Mouse (Mus musculus) CD8-positive naive resting alpha-beta T cell, adult 2 months (primary cell): Measurements from ENCODE around the gene Nlrc5.

Experiments
- DNase-seq, 2 experiments: peaks; one replicate each; pipeline ENCODE4 v3.0.0; 2022; ENCODE audit warnings: low read depth in 2 of 2, low spot score in 2 of 2

The Nlrc5 gene

GRCm38 (mm10) chr8:94458567-94458966 is 24.4 kb downstream of the Nlrc5 start:
- DNase-seq, result no peak

- no peak for DNase-seq
These were observed 35.5 kb downstream of the Nlrc5 start for GRCm38 (mm10) chr8:94469656-94470055.

DNA sequence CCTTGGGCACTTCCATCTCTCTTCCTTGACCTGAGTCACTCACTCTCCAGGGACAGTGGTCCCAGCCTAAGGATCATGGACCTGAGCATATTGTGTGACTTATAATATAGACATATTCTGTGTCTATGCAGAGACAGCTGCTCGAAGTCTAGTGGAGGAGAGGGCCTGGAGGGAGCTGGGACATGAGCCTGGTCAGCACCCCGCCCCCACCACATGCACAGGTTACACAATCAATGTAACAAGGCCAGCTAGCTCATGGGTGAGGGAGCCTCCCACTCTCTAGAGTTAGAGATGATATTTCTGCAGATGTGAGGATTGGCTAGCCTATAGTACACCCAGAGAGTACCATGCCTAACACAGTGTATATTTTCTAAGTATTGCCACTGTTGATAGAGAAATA is 36.6 kb downstream of the Nlrc5 start:
- DNase-seq, result no peak

DNA sequence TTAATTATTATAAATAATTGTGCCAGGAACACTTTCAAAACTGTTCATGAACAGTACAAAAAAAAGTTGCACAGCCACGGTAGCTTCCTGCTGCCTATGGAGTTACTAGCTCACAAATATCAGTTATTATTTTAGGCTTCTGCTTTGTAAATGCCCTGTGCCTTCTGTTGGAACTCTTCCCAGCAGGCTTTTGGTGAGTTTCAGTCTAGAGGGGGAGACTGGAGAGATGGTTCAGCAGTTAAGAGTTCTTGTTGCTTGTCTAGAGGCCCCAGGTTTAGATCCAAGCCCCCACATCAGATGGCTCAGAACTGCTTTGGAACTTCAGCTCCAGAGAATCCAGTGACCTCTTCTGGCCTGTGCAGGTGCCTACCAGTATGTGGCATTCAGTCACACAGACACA is 37.1 kb downstream of the Nlrc5 start:
- DNase-seq, result no peak

DNA sequence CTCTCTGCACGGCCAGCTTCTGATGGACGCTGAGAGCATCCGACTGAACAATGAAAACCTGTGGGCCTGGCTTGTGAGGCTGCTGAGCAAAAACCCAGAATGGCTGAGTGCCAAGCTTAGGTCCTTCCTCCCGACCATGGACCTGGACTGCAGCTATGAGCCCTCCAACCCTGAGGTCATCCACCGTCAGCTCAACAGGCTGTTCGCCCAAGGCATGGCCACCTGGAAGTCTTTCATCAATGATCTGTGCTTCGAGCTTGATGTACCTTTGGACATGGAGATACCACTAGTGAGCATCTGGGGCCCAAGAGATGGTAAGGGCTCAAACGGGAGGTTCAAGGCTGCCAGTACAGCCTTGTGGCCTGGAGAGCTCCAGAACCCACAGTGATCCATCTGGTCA is 38.6 kb downstream of the Nlrc5 start:
- no peak for DNase-seq

GRCm38 (mm10) chr8:94473431-94473830 is 39.3 kb downstream of the Nlrc5 start:
- no peak for DNase-seq

- no peak for DNase-seq
These were observed 41.6 kb downstream of the Nlrc5 start for GRCm38 (mm10) chr8:94475786-94476185.

GRCm38 (mm10) chr8:94476846-94477245 is 42.7 kb downstream of the Nlrc5 start:
- no peak for DNase-seq

GRCm38 (mm10) chr8:94482051-94482450 is 47.9 kb downstream of the Nlrc5 start:
- no peak for DNase-seq

GRCm38 (mm10) chr8:94485288-94485687 is 51.1 kb downstream of the Nlrc5 start:
- DNase-seq, result no peak

- DNase-seq, result peak in 1 of 2 experiments; percentile 19
These were observed 51.7 kb downstream of the Nlrc5 start for GRCm38 (mm10) chr8:94485882-94486281.

- no peak for DNase-seq
These were observed 53.9 kb downstream of the Nlrc5 start for GRCm38 (mm10) chr8:94488016-94488415.

- no peak for DNase-seq
These were observed 55.8 kb downstream of the Nlrc5 start for GRCm38 (mm10) chr8:94489809-94490483.

DNA sequence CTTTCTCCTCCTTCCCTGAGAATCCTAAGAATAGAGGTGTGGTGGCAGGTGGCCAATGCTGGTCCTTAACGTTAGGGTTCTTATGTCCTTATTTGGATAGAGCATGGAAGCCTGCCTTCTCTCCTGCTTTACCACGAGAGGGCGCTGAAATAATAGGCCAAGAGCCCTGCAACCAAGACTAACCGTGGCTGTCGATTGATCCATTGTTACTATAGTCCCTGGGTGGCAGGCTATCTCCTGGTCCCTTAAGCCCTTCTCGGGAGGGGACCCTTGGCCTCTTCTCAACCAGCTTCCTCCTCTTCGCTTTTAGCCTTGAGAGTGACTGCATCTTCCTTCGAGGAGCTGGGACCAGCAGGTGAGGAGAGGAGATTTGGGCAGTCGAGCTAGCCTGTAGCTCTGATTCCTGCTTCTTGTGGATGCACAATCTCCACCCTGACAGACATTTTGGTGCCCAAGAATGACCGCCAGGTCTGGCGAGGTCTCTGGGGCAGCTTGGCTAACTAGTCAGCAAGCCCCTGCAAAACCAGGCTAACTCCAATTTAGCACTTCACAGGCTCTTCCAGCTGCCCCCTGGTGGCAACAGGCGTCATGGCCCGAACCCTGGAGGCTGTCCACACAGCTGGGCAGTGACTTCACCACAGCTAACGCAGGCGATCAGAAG is 58.0 kb downstream of the Nlrc5 start:
- DNase-seq, result peak; percentile 44 to 52

GRCm38 (mm10) chr8:94493240-94493639 is 59.1 kb downstream of the Nlrc5 start:
- DNase-seq, result no peak

GRCm38 (mm10) chr8:94515430-94516208 is 81.5 kb downstream of the Nlrc5 start:
- no peak for DNase-seq

DNA sequence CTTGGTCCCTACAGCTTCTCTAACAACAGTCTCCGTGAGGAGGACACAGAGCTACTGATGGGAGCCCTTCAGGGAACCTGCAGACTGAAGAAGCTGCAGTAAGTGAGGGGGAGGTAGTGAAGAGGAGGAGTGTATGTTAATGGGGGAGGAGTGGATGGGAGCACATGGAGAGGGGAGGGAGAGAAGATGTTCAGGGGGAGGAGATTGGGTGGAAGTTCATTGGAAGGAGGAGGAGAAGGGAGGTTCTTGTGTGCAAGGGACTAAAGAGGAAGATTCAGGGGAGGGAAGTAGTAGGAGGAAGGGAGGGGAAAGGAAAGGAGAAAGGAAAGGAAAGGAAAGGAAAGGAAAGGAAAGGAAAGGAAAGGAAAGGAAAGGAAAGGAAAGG is 82.0 kb downstream of the Nlrc5 start:
- DNase-seq, result no peak

DNA sequence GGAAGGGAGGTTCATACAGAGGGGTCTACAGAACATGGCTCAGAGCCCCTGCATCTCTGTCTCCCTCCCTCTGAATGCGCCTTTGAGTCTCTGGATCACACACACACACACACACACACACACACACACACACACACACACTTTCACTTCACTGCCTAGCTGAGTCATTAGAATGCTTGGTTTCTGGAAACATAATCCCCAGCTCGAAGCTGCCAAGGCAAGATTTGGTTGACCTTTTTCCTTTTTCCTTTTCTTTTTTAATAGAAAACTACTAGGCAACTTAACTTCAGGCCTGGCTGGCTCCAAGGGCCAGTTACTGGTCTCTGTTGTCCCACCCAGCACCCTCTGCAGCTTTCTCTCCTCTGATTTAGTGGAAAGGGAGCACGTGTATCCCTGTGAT is 82.6 kb downstream of the Nlrc5 start:
- DNase-seq, result no peak

- no peak for DNase-seq
These were observed 84.2 kb downstream of the Nlrc5 start for GRCm38 (mm10) chr8:94518331-94518730.

- DNase-seq, result no peak
These were observed 84.9 kb downstream of the Nlrc5 start for GRCm38 (mm10) chr8:94519021-94519420.

DNA sequence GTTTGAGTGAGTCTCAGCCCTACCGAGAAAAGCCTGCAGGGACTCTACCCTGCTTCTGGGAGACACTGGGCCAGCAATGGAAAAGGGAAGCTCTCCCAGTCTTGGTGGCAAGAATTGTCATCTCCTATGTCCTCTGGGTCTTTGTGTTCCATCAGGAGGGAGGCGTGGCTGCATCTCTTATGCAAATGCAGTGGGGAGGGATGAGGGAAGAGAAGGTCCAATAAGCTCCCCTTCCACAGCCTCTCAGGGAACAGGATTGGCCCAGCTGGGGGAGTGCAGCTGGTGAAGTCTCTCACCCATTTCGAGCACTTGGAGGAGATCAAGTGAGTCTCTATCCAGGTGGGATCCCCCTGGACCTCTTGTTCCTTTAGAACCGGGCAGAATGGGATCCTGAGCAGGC is 87.3 kb downstream of the Nlrc5 start:
- no peak for DNase-seq

- DNase-seq, result no peak
These were observed 88.3 kb downstream of the Nlrc5 start for GRCm38 (mm10) chr8:94522482-94522881.
